Mouse (Mus musculus): ENCODE data around the gene Aox3.
A peak's percentile ranks its signal among the peaks of the same experiment; 100 is the strongest.

Aox3 gene

DNA sequence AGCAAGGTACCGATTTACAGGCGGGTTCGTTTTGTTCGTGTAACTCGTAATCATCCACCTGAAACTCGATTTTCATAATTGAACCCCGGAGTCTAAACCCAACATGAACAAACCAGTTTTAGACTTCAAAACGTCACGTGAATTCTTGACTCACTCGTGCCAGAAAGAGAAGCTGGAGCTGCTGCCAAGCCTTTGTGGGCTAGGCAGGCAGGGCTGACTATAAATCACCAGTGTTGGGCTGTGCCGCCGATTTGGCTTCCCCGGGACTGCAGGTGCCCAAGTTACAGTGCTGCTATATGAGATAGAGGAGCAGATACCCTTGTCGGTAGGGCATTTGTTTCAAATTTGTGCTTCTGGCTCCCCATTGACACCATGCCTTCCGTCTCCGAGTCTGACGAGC lies 97.3 kb downstream of the Aox3 start, which contains the start of gene Aox4:
Aox4 (plus strand) TSS at position 195 of the 400 bp plus-strand sequence.
- peak; percentile 14 for DNase-seq (ENCODE audit: low spot score)

DNA sequence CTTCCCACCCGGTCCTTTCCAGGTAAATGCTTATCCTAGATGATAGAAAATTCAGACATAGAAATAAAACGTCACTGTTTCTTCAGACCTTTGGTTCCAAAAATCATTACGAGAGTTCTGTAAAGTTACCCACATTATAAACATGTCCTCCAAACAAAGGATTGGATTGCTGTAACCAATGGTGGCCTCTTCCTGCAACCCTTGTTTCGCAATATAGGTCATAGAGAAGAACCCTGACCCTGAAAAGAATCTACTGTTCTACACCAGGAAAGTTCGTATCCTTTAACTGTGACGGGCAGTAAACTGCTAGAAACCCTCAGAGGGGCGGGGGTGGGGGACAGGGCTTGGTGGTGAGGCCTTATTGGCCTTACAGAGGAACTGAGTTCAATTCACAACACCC lies 99.9 kb downstream of the Aox3 start:
- no peak for DNase-seq (ENCODE audit: low spot score)

DNA sequence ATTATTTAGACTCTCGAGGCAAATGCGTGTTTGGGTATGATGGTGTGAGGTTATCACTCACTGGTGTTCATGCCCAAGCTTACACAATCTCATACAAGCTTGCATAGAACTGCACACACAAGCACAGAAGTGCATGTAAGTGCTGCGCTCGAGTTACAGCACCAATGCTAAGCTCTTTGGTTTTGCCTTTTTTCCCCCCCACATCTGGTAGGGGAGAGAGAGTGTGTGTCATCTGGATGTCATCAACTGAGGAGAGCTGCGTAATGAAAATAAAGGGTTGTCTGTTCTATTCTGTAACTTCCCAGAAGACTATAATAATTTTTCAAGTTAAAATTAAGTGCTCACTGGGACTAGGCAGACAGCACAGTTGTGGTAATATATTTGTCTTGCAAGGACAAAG lies 100.9 kb downstream of the Aox3 start:
- DNase-seq (ENCODE audit: low spot score), result no peak

DNA sequence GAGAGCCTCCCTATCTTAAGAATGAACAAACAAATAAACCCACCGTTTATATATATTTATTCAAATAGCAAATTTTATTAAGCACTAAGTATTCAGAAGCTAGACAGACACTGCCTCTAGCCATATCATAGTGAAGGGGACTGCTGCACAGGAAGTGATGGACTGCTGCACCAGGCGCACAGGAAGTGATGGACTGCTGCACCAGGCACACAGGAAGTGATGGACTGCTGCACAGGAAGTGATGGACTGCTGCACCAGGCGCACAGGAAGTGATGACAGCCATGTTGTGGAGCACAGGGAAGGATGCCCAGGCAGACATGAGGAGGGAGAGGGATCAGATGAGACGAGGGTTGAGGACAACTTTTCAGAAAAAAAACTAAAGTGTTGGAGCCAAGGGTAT lies 102.4 kb downstream of the Aox3 start:
- DNase-seq (ENCODE audit: low spot score), result no peak

DNA sequence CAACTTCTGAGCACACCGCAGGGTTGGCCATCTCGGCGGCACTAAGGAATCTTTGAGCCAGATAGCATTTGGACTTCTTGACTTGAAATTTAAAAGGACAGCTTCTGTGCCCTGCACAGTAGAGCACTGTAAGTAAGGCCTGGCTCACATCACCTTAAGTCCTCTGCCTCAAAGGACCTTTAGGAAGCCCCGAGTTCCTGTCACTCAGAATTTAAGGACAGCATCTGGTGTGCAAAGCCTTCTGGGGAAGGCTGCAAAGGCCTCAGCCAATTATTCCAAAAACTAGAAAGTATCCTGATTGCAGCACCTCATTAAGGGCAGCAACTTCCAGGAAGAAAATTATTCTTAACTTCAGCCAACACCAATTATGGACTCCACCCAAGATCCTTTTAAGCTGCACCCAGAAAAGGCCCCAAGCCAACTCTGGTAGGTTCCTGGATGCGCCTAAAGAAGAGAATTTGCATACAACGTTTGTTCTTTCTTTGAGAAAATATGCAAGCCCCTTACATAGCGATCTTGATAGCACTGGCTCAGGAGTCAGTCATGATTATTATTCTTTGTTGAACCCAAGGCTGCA lies 103.1 kb downstream of the Aox3 start:
- DNase-seq (ENCODE audit: low spot score), result no peak

DNA sequence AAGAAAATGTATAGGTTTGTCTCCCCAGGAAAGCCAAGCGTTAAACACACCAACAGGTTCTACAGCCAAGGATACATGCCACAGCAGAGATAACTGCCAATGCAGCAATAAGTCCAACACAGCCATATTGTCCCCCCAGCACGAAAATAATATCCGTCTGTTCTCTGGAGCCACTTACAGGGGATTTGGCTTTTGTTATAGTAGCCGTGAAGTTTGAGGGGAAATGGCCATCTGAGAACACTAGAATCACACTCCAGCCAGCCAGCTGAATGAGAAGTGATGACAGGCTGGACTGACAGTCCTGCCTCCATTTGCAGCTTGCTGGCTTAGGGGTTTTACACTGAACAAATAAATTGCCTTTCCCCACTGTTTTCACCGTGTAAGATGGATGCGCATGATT lies 108.1 kb downstream of the Aox3 start:
- no peak for DNase-seq (ENCODE audit: low spot score)

DNA sequence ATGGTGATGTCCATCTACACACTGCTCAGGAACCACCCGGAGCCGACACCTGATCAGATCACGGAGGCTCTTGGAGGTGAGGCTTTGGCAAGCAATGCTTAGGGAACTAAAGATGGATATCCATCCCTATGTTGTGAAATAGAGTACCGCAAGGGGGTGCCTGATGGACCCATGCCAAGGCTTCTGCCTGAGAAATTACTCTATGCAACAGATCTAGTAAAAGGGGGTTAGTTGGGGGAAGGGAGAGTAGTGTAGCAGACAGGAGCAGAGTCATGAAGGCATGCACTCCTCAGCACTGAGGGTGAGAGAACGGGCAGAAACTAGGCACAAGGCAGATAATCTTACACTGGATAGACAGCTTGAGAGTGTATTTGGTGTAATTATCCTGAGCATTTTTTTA lies 108.9 kb downstream of the Aox3 start:
- DNase-seq (ENCODE audit: low spot score), result no peak

DNA sequence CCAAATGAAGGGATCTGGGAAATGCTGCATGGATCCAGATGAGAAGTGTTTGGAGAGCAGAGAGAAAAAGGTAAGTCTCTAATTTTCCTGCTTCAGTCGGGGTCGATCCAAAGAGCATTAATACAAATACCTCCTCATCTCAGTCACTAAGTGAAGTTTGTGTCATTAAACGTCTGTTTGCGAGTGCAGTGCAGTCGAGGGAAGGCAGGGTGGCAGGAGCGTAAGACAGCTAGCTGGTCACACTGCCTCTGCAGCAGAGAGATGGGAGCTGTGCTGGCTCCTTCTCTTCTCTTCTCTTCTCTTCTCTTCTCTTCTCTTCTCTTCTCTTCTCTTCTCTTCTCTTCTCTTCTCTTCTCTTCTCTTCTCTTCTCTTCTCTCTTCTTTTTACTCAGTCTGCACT lies 115.2 kb downstream of the Aox3 start:
- no peak for DNase-seq (ENCODE audit: low spot score)

DNA sequence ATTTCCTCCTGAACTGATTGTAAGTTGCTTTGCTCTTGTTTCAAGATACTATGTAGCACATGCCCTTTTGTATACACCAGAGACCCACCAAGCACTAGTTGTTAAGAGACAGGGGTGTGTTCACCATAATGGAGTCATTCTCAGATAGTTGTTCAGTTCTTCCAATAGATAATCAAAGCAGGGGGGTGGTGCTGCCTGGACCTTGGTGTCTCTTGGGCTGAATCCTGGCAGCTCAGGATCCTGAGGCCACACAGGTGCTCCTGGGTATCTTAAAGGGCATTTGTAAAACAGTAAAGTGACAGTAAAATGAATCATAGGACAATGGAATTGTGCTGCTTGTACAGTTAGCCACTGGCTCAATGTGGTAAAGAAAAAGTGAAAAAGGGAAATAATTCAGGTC lies 116.0 kb downstream of the Aox3 start:
- no peak for DNase-seq (ENCODE audit: low spot score)

DNA sequence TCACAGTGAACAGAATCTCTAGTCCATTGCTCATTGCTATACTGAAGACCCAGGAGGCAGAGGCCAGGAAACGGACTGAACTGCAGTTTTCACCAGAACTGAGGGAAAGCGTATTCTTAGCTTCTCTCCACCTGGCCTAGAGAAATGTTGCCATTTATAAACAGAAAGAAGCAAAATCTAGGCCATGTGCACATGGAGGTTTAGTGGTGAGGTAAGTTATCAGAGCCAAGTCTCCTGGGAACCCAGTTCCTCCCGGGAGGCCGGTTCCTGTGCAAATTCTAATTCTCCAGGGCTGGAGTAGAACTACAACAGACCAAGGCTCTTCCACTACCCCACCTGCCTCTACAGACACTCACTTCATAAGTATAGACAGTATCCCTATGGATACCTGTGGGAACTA lies 116.8 kb downstream of the Aox3 start:
- no peak for DNase-seq (ENCODE audit: low spot score)

DNA sequence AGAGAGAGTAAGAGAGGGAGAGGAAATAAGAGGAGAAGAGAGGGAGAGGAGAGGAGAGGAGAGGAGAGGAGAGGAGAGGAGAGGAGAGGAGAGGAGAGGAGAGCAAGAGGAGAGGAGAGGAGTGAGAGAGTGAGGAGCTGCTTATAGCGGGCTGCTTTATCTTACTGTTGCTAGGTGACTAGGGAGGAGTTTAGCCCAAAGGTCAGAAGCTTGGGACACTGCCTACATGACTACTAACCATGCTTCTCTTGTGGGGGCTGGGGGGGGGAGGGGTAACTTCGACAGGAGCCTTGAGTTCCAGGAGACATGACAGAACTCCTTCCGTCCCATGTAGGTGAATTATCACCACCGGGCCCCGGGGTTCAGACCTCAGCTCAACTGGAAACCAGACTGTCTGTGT lies 117.6 kb downstream of the Aox3 start:
- DNase-seq (ENCODE audit: low spot score), result no peak

DNA sequence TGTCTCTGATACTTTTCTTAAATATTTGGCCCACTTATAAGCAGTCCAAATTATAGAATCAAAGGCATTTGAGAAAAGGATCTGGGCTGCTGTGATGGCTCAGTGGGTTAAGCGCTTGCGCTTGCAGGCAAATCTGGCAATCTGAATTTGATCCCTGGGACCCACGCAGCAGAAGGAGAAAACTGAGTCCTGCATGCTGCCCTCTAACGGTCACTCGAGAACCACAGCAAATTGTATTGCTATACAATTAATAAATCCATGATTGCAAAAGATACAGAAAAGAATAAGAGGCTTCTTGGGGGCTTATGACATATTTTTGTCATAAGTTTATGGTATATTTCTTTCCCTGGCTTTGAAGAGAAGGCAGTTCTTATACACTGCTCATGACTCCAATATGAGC lies 122.5 kb downstream of the Aox3 start:
- no peak for DNase-seq (ENCODE audit: low spot score)

DNA sequence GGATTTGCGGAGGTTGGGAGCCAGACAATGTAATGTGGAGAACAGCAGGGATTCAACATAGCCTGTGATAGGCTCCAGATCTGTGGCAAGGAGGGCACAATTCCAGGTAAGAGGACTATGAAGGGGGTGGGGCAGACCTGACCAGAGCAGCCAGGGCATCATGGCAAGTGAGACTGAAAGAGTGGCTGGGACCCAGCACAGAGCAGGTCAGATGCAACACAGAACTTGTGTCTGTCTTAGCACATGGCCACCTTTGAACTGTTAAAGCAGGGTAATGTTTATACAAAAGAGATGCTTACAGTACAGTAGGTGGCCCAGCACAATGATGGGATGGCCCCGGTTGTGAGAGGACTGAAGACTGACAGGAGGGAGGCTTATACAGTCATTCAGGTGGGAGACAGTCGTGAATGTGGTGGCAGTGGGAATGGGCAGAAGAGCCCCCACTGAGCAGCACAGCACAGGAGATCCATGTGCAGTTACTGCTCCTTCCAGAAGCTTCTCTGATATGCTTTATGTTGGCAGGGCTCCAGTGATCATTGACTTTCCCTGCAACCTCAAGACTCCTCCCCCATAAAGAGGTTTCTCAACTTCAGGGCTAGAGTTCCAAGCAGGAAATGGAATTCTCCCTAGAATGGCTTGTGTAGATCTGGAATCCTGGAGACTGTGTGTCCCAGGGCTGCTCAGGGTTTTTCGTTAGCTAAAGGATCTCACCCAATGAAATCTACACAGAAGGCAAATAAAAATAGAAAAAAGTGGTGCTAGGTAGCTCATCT lies 124.8 kb downstream of the Aox3 start:
- DNase-seq (ENCODE audit: low spot score), result no peak

DNA sequence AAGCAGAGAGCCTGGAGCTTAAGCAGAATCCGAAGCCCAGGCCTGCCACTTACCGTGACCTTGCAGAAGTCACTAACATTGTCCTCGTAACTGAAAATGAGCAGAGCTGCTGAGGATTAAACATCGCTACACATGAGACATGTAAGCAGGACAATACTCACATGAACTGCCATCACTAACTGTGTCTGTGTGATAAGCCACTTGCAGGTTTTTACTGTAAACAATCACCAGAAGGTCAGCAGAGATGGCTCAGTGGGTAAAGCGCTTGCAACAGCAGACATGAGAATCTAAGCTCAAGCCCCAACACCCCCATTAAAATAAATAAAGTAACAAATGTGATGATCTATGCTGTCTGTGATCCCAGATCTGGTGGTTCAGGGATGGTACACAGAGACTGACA lies 125.5 kb downstream of the Aox3 start:
- no peak for DNase-seq (ENCODE audit: low spot score)

DNA sequence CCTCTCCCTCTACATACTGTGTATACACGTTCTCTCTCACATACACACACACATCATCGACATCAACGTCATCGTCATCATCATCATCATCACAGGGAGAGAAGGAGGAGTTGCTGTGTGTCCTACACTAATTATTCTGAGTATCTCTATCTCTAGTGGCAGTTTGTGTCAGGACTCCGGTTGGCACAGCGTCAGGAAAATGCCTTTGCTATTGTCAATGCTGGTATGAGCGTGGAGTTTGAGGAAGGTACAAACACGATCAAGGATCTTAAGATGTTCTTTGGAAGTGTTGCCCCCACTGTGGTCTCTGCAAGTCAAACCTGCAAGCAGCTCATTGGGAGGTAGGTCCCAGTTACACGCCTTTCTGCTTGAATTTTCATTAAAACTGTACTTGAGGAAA lies 126.0 kb downstream of the Aox3 start:
- DNase-seq (ENCODE audit: low spot score), result no peak

DNA sequence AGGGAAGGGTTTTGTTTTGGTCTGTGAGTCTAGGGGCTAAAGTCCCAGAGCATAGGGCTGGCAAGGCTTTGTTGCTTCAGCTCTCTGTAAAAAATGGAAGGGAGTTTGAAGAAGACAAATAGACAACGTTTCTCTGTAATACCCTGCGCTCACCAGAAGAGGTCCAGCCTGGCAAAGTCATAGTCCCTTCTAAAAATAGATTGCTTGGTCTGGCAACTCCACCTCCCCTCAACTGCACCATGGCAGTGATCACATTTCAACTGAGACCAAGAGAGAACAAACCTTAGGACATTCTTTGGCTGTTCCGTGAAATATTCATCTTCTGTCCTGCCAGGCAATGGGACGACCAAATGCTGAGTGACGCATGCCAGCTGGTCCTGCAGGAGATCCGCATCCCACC lies 127.4 kb downstream of the Aox3 start:
- DNase-seq (ENCODE audit: low spot score), result no peak

DNA sequence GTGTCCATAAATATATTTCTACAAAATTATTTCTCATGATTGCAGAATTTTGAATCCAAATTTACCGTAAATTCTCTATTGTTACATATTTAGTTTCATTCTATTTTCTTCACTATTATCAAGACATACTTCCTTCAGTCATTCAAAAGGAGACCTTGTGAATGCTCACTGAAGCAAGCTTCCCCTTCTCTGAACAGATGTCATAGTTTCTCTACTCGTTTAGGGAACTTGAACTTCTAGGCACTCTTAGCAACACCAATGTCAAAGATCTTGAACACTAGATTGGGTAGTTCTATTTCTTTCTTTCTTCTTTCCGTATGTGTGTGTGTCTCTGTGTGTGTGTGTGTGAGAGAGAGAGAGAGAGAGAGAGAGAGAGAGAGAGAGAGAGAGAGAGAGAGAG lies 131.6 kb downstream of the Aox3 start:
- DNase-seq (ENCODE audit: low spot score), result no peak

DNA sequence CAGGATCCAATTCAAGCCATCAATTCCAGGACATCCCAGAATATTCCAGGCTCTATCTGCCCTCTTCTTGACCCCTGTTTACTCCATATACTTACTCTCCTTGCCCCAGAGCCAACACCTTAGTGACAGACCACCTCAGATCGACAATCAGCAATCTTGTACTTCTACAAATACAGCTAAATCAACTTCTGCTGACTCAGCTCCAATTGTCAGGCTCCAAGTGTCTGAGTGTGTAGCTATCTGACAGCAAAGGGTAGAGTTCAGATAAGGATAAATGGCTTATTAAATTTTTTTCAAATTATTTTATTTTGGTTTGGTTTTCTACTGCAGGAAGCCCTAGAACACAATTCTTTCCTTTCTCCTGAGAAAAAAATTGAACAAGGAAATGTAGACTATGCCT lies 135.6 kb downstream of the Aox3 start:
- DNase-seq (ENCODE audit: low spot score), result no peak

Data from left cerebral cortex, adult 11 months (tissue).